Mouse (Mus musculus): ENCODE measurements around the gene Stpg3. TPM values are rescaled to one million over a fixed set of nuclear protein-coding genes. Genes with fewer than 3 reads are reported as not detected.

Stpg3 gene
- polyA plus RNA-seq, 1 experiment from 2014 or later = 0.15 TPM

DNA sequence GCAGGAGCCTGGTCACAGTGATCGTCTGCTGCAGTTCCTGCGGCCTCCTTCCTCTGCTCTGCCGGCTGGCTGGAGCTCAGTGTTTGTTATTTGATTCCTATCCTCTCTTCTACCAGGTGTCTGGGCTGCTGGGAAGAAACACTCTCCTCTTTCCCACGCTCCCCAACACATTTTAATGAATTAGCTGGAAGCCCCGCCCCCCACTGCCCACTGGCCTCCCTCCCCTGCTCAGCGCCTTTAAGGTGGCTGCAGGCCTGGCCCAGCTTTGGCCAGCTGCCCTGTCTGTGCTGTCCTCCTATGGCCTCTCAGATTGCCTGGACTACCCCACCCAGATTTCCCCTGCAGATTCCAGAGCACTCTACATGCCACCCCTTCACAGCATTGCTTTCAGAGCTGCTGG, 36.8 kb downstream of the Stpg3 start:
- 0 out of 2 replicates have a peak overlapping the region, but pooled peaks have one; percentile 1 for H3K9ac ChIP-seq
- H3K4me1 ChIP-seq = peaks cover 45% of the 10 kb centered on the region
- no peaks in the 10 kb centered on the region for H3K36me3 ChIP-seq
- H3K4me3 ChIP-seq = no peak overlapping the region
- H3K27me3 ChIP-seq = peaks cover 72% of the 10 kb centered on the region
- H3K9me3 ChIP-seq = no peaks in the 10 kb centered on the region
- WGBS = 8% methylated on average over 6 of the region's 6 CpGs
- no peak for ATAC-seq (ENCODE audit: insufficient number of reproducible peaks, insufficient read depth, low FRiP score, low TSS enrichment, low read depth)
- peak overlapping the region; percentile 62 for H3K27ac ChIP-seq
- H3K4me2 ChIP-seq = 0 out of 2 replicates have a peak overlapping the region, but pooled peaks have one; percentile 9

DNA sequence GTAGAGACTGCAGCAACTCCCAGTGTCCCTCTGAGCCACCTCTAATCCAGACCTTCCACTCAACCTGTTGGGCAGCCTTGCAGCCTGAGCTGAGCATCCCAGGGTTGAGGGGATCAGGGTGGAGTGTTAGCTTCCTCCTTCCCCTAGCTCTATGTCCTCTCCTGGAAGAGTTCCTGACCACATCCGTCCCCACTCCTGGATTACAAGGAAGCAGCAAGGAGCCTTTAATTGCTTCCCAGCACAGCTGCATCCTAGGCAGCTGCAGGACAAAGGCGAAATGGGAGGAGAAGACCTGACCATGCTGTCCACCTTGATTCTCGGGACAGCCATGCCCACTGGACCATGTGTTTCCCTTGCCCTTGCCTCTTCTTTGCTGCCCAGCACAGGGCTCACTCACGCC, 37.4 kb downstream of the Stpg3 start:
- Histone ChIP-seq H3K27ac (peak overlapping the region; percentile 44; the same call in 1 of the 2 replicates), H3K4me1 (peaks cover 45% of the 10 kb centered on the region), H3K4me3 (no peak overlapping the region), H3K9ac (0 out of 2 replicates have a peak overlapping the region, but pooled peaks have one; percentile 1), H3K36me3 (no peaks in the 10 kb centered on the region), H3K27me3 (peaks cover 66% of the 10 kb centered on the region), H3K4me2 (no peak overlapping the region), H3K9me3 (no peaks in the 10 kb centered on the region)
- no peak for ATAC-seq (ENCODE audit: insufficient number of reproducible peaks, insufficient read depth, low FRiP score, low TSS enrichment, low read depth)
- 38% methylated on average over 4 of the region's 4 CpGs for WGBS

DNA sequence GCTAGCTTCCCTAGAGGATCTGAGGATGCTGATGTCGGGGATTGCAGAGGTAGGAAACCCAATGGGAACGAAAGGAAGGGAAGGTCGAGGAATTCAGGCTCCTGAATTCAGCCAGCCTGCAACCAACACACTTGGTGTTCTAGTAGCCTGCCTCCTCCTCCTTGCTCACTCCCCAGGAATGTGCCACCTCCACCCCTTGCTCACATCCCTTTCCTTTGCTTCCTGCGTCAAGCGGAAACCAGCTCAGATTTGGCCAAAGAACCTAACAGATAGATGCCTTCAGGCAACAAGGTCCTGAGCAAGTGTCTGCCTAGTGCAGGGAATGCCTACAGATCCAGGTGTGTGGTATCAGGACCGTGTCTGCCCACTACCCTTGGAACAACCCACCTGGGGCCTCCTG, 37.9 kb downstream of the Stpg3 start:
- WGBS = 59% methylated on average over 6 of the region's 6 CpGs
- H3K4me2 ChIP-seq = no peak overlapping the region
- peaks cover 43% of the 10 kb centered on the region for H3K4me1 ChIP-seq
- peak overlapping the region; percentile 44; the same call in 1 of the 2 replicates for H3K27ac ChIP-seq
- no peak overlapping the region for H3K9ac ChIP-seq
- H3K36me3 ChIP-seq = no peaks in the 10 kb centered on the region
- peaks cover 61% of the 10 kb centered on the region for H3K27me3 ChIP-seq
- no peaks in the 10 kb centered on the region for H3K9me3 ChIP-seq
- ATAC-seq (ENCODE audit: insufficient number of reproducible peaks, insufficient read depth, low FRiP score, low TSS enrichment, low read depth) = no peak
- H3K4me3 ChIP-seq = no peak overlapping the region

DNA sequence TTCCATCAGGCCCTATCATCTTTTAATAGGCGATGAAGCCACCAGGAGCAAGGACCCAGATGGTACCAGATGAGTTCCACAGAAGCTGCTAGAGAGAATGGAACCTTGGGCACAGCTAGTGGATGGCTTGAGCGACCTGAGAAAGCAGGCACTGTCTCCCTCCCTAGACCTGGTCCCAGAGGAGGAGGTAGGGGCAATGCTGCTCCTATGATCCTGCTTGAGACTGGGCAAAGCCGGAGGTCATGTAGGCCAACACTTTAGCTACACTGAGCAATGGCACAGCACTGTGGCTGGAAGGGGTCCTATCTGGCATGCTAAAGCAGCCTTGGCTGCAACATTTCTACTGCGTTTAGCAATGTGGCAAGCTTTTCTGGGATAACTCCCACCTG, 38.8 kb downstream of the Stpg3 start:
- no peaks in the 10 kb centered on the region for H3K9me3 ChIP-seq
- no peak overlapping the region for H3K9ac ChIP-seq
- 82% methylated on average over 4 of the region's 4 CpGs for WGBS
- ATAC-seq (ENCODE audit: insufficient number of reproducible peaks, insufficient read depth, low FRiP score, low TSS enrichment, low read depth) = no peak
- H3K4me1 ChIP-seq = peaks cover 34% of the 10 kb centered on the region
- no peak overlapping the region for H3K4me3 ChIP-seq
- no peak overlapping the region for H3K27ac ChIP-seq
- no peaks in the 10 kb centered on the region for H3K36me3 ChIP-seq
- no peak overlapping the region for H3K4me2 ChIP-seq
- H3K27me3 ChIP-seq = peaks cover 52% of the 10 kb centered on the region

DNA sequence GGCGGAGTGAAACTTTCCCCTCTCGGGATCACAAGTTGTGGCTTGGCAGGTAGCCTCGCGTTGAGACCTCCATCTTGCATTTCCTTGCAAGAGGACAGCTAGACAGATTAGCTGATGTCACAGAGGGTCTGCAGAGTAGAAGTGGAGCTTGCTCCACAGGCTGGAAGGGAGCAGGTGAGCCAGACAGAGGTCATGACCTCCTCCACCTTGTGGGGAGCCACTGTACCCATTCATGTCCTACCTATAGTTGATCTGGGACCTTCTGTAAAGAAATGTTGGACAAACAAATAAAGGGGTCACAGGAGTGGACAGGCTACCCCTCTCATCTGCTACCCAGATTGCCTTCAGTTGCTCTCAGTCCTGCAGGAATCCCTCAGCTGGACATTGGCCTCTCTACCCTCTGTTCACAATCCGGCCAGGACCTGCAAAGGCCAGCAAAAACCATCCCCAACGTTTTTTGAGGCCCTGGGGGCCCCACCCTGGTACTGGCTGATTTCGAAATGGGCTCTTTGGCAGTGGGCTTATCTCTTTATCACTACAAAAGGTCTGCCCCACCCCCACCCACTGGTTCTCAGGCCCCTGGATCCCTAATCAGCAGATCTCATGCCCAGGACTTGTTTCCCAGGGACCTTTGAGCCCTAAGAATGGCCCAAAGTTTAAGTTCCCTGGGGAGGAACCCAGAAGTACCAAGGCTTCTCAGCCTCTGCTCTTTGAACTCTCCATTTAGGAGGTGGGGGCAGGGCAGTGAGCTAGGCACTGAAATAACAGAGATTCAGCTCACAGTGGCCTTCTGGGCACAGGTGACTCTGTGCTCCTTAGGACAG, 39.4 kb downstream of the Stpg3 start:
- Histone ChIP-seq H3K4me3 (no peak overlapping the region), H3K4me1 (peaks cover 30% of the 10 kb centered on the region), H3K9me3 (no peaks in the 10 kb centered on the region), H3K27me3 (peaks cover 46% of the 10 kb centered on the region), H3K36me3 (no peaks in the 10 kb centered on the region), H3K9ac (no peak overlapping the region), H3K27ac (no peak overlapping the region), H3K4me2 (no peak overlapping the region)
- no peak for ATAC-seq (ENCODE audit: insufficient number of reproducible peaks, insufficient read depth, low FRiP score, low TSS enrichment, low read depth)
- WGBS = 52% methylated on average over 7 of the region's 7 CpGs

DNA sequence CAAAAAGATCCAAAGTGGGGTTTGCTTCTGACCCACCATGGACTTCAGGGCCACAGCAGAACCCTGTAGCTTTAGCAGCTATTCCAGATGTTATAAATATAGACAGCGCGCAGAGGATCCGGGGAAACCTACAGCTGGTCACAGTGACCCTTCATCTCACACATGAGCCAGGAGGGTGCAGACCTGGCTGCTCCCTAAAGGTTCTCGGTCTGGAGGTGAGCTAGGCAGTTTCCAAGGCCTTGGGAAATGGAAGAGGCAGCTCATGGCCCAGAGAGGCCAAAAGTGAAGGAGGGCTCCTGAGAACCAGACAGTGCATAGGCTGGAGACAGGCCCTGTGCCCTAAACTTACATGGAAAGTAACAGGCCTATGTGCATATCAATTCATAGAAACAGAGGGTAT, 40.6 kb downstream of the Stpg3 start:
- WGBS = 89% methylated on average over 4 of the region's 4 CpGs
- Histone ChIP-seq H3K27ac (no peak overlapping the region), H3K4me1 (peaks cover 34% of the 10 kb centered on the region), H3K4me2 (no peak overlapping the region), H3K9me3 (no peaks in the 10 kb centered on the region), H3K36me3 (no peaks in the 10 kb centered on the region), H3K9ac (no peak overlapping the region), H3K4me3 (no peak overlapping the region), H3K27me3 (peaks cover 34% of the 10 kb centered on the region)
- no peak for ATAC-seq (ENCODE audit: insufficient number of reproducible peaks, insufficient read depth, low FRiP score, low TSS enrichment, low read depth)

DNA sequence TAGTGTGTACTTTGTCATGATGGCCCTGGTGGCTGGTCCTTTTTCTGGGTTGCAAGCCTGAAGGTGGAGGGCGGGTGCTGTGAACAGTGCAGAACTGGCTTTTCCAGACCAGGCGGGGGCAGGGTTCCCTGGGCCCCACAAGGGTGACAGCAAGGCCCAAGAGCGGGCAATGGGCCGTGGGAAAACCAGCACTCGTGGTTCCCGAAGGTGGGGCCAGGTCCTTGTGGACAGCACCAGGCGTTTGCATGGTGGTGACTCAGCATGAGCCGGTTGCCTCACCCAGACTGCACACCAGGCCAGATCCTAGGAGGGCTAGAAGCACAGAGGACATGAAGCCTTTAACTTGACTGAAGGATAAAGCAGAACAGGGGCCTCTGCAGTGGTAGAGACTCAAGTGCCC, 41.8 kb downstream of the Stpg3 start:
- no peak for ATAC-seq (ENCODE audit: insufficient number of reproducible peaks, insufficient read depth, low FRiP score, low TSS enrichment, low read depth)
- peaks cover 33% of the 10 kb centered on the region for H3K4me1 ChIP-seq
- no peak overlapping the region for H3K9ac ChIP-seq
- no peak overlapping the region for H3K4me2 ChIP-seq
- H3K27ac ChIP-seq = no peak overlapping the region
- H3K4me3 ChIP-seq = no peak overlapping the region
- peaks cover 22% of the 10 kb centered on the region for H3K27me3 ChIP-seq
- WGBS = 71% methylated on average over 8 of the region's 8 CpGs
- H3K36me3 ChIP-seq = no peaks in the 10 kb centered on the region
- no peaks in the 10 kb centered on the region for H3K9me3 ChIP-seq

DNA sequence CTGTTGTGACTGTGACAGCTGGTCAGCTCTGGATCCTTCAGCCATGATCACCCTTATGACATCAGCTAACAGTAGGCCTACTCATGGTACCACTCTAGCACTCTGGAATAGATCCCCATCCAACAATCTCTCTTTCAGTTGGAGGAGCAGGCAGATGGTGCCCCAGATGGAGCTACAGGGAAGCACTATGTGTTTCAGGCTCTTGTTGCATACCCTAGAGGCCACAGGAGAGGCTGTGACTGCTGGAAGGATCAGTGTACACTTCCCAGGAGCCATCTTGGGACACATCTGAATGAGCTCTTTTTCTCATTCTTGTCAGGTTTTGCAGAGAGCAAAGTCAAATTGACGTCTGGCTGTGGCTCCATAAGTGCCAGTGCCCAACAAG, 42.7 kb downstream of the Stpg3 start:
- no peak overlapping the region for H3K4me3 ChIP-seq
- no peak overlapping the region for H3K9ac ChIP-seq
- H3K27ac ChIP-seq = no peak overlapping the region
- peaks cover 32% of the 10 kb centered on the region for H3K4me1 ChIP-seq
- ATAC-seq (ENCODE audit: insufficient number of reproducible peaks, insufficient read depth, low FRiP score, low TSS enrichment, low read depth) = no peak
- 54% methylated on average over 1 of the region's 1 CpGs for WGBS
- no peaks in the 10 kb centered on the region for H3K36me3 ChIP-seq
- no peaks in the 10 kb centered on the region for H3K9me3 ChIP-seq
- no peak overlapping the region for H3K4me2 ChIP-seq
- peaks cover 13% of the 10 kb centered on the region for H3K27me3 ChIP-seq

DNA sequence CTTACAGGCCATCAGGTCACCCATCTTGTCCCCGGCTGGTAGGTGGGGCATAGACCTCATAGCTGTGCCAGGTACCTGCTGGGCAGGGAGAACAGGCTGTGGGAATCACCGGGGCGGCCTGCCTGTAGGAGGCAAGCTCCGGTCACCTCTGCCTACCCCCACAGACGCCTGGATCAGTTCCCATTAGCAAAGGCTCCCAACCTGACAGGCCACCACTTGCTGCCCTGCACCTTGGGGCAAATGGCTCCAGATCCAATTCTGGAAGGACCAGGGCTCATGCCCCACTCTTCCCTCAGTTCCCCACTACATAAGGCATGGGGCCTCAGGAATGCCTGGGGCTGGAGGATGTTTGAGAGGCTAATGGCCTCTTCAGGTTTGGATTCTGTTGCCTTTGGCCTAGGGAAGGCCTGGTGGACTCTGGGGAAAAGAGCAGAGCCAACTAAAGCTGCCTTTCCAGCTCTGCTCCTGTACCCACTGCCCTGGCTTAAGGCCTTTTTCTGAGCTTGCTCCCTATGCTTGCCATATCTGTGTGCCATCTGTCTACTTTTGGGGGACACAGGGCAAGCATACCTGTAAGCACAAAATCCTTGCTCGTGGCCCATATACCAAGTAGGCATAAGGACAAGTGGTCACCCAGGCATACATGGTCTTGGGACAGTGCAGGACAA, 43.2 kb downstream of the Stpg3 start:
- WGBS = 79% methylated on average over 6 of the region's 6 CpGs

DNA sequence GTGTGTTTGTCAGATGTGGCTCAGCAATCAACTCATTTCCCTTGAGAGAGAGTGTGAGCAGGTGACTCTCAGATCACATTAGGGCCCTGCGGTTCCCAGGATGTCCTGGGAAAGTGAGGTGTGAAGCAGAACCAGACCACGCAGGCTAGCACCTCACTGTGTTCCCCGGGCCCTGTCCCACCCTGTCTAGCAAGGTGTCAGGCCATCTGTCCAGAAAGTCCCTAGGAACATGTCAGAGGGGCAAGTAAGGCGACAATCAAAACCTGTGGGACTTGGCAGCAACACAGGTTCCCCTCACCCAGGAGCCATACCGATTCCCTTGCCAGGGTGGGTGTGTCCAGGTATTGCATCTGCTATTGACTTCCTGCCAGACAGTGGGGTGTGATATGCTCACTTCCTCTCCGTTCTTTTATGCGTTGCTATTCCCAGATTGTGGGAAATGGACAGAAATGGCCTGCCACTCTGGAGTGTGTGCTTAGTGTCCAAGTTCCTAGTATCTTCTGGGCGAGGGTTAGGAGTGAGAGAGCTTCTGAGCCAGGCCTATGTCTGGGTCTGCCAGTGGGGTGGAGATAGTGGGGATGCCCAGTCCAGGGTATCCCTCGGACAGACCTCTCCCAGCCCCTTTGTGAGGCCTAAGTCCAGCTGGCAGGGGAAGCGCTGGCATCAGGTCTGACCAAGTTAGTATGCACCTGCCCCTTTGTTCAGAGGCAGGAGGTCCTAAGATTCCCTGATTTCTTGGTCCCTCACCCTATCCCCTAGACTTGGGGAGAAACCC, 43.9 kb downstream of the Stpg3 start:
- 73% methylated on average over 10 of the region's 10 CpGs for WGBS
- H3K27me3 ChIP-seq = peaks cover under 1% of the 10 kb centered on the region; the same call in 1 of the 2 replicates
- H3K36me3 ChIP-seq = no peaks in the 10 kb centered on the region
- H3K27ac ChIP-seq = no peak overlapping the region
- H3K9ac ChIP-seq = no peak overlapping the region
- H3K9me3 ChIP-seq = no peaks in the 10 kb centered on the region
- H3K4me3 ChIP-seq = no peak overlapping the region
- no peak overlapping the region for H3K4me2 ChIP-seq
- ATAC-seq (ENCODE audit: insufficient number of reproducible peaks, insufficient read depth, low FRiP score, low TSS enrichment, low read depth) = no peak
- peaks cover 27% of the 10 kb centered on the region for H3K4me1 ChIP-seq

More for the DNA sequence above, 43.2 kb downstream of the Stpg3 start:
- Histone ChIP-seq H3K4me1 (peaks cover 27% of the 10 kb centered on the region), H3K4me2 (no peak overlapping the region), H3K4me3 (no peak overlapping the region), H3K9ac (no peak overlapping the region), H3K27ac (no peak overlapping the region), H3K36me3 (no peaks in the 10 kb centered on the region), H3K9me3 (no peaks in the 10 kb centered on the region), H3K27me3 (peaks cover 8% of the 10 kb centered on the region)
- no peak for ATAC-seq (ENCODE audit: insufficient number of reproducible peaks, insufficient read depth, low FRiP score, low TSS enrichment, low read depth)

DNA sequence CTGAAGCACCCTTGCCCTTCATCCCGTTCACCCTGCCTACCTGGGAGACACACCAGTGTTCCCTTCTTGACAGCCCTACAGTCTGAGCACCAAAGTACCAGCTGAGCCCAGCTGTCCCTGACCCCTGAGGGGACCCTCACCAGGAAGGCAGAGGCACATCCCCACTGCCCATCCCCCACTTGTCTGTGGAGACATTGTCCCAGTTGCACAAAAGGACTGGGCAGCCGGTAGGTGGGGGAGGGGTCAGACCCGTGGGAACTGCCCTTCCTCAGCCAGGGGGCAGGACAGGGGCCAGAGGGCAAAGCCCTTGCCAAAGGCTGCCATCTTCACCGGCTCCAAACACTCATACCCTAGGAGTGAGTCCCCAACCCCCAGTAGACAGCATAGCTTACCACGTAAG, 44.7 kb downstream of the Stpg3 start:
- Histone ChIP-seq H3K9me3 (no peaks in the 10 kb centered on the region), H3K9ac (no peak overlapping the region), H3K36me3 (no peaks in the 10 kb centered on the region), H3K4me1 (peaks cover 27% of the 10 kb centered on the region), H3K4me3 (no peak overlapping the region), H3K27me3 (no peaks in the 10 kb centered on the region; the same call in 1 of the 2 replicates), H3K4me2 (no peak overlapping the region), H3K27ac (no peak overlapping the region)
- 18% methylated on average over 5 of the region's 5 CpGs for WGBS
- no peak for ATAC-seq (ENCODE audit: insufficient number of reproducible peaks, insufficient read depth, low FRiP score, low TSS enrichment, low read depth)
